Mouse (Mus musculus): ENCODE data around the gene Arhgef15. TPM values are rescaled to one million over a fixed set of nuclear protein-coding genes. Genes with fewer than 3 reads are reported as not detected.
"Not testable (repeated sequence)": the region's sequence is repeated elsewhere in the genome, so short reads cannot be mapped to it uniquely, and the experiment has no call there.

Gene Arhgef15
- polyA plus RNA-seq (2016; fragmentation: Nextera tagmentation; extraction: Ambion mirVana), result 13.3 TPM in 2 replicates

GRCm38 (mm10) chr11:68957308-68957707 is at the start of gene Arhgef15:
TSS of gene Arhgef15 (minus strand) at chr11:68957480.
- 37% methylated on average over 8 of the region's 8 CpGs for WGBS
- peak within 1 kb of the TSS; percentile 76 for H3K4me2 ChIP-seq
- H3K9ac ChIP-seq, result peak within 1 kb of the TSS; percentile 42
- peak within 1 kb of the TSS; percentile 79 for H3K27ac ChIP-seq (ENCODE audit: poor library complexity, severe bottlenecking)
- peaks cover 33% of the 10 kb centered on the region for H3K4me1 ChIP-seq (replicated peaks)
- peak within 1 kb of the TSS; percentile 44 for H3K4me3 ChIP-seq
- no peak for ATAC-seq (ENCODE audit: insufficient number of reproducible peaks, low FRiP score)
- no peaks in the 10 kb centered on the region for H3K9me3 ChIP-seq (replicated peaks)
- H3K36me3 ChIP-seq, result no peaks in the 10 kb centered on the region
- H3K27me3 ChIP-seq (replicated peaks), result peaks cover 36% of the 10 kb centered on the region

GRCm38 (mm10) chr11:69006575-69006974 is 49.3 kb upstream of the Arhgef15 start:
- peaks cover 18% of the 10 kb centered on the region for H3K4me1 ChIP-seq (replicated peaks)
- not testable (repeated sequence) for H3K9ac ChIP-seq; H3K4me3 ChIP-seq; H3K27me3 ChIP-seq (replicated peaks); H3K4me2 ChIP-seq; H3K9me3 ChIP-seq (replicated peaks); ATAC-seq (ENCODE audit: insufficient number of reproducible peaks, low FRiP score); H3K27ac ChIP-seq (ENCODE audit: poor library complexity, severe bottlenecking)
- H3K36me3 ChIP-seq, result peaks cover 22% of the 10 kb centered on the region

GRCm38 (mm10) chr11:69005193-69005592 is 47.9 kb upstream of the Arhgef15 start:
- peaks cover 11% of the 10 kb centered on the region for H3K4me1 ChIP-seq (replicated peaks)
- no peak overlapping the region for H3K9ac ChIP-seq
- ATAC-seq (ENCODE audit: insufficient number of reproducible peaks, low FRiP score), result no peak
- no peaks in the 10 kb centered on the region for H3K27me3 ChIP-seq (replicated peaks)
- no peak overlapping the region for H3K27ac ChIP-seq (ENCODE audit: poor library complexity, severe bottlenecking)
- WGBS, result 83% methylated on average over 7 of the region's 7 CpGs
- no peaks in the 10 kb centered on the region for H3K9me3 ChIP-seq (replicated peaks)
- no peak overlapping the region for H3K4me3 ChIP-seq
- H3K36me3 ChIP-seq, result peaks cover 36% of the 10 kb centered on the region
- no peak overlapping the region for H3K4me2 ChIP-seq

GRCm38 (mm10) chr11:69003592-69003991 is 46.3 kb upstream of the Arhgef15 start:
- whole genome bisulfite sequencing, result 48% methylated on average over 4 of the region's 4 CpGs
- Histone ChIP-seq H3K9ac (no peak overlapping the region), H3K36me3 (peaks cover 50% of the 10 kb centered on the region)

GRCm38 (mm10) chr11:69002782-69003181 is 45.5 kb upstream of the Arhgef15 start:
- not testable (repeated sequence) for H3K4me1 ChIP-seq (replicated peaks); H3K27ac ChIP-seq (ENCODE audit: poor library complexity, severe bottlenecking); H3K4me2 ChIP-seq; H3K9me3 ChIP-seq (replicated peaks); H3K9ac ChIP-seq; ATAC-seq (ENCODE audit: insufficient number of reproducible peaks, low FRiP score); H3K27me3 ChIP-seq (replicated peaks); H3K4me3 ChIP-seq
- peaks cover 58% of the 10 kb centered on the region for H3K36me3 ChIP-seq
- WGBS, result 86% methylated on average over 4 of the region's 4 CpGs

More at GRCm38 (mm10) chr11:69003592-69003991, 46.3 kb upstream of the Arhgef15 start:
- H3K4me2 ChIP-seq, result no peak overlapping the region
- peaks cover 11% of the 10 kb centered on the region for H3K4me1 ChIP-seq (replicated peaks)
- H3K9me3 ChIP-seq (replicated peaks), result no peaks in the 10 kb centered on the region
- no peak overlapping the region for H3K27ac ChIP-seq (ENCODE audit: poor library complexity, severe bottlenecking)
- H3K27me3 ChIP-seq (replicated peaks), result no peaks in the 10 kb centered on the region
- no peak for ATAC-seq (ENCODE audit: insufficient number of reproducible peaks, low FRiP score)
- no peak overlapping the region for H3K4me3 ChIP-seq

- Histone ChIP-seq H3K4me1 (replicated peaks) (no peaks in the 10 kb centered on the region), H3K9ac (no peak overlapping the region), H3K9me3 (replicated peaks) (no peaks in the 10 kb centered on the region), H3K36me3 (peaks cover 93% of the 10 kb centered on the region), H3K27me3 (replicated peaks) (no peaks in the 10 kb centered on the region), H3K4me3 (no peak overlapping the region), H3K27ac (ENCODE audit: poor library complexity, severe bottlenecking) (no peak overlapping the region), H3K4me2 (no peak overlapping the region)
- WGBS, result 82% methylated on average over 4 of the region's 4 CpGs
- ATAC-seq (ENCODE audit: insufficient number of reproducible peaks, low FRiP score), result no peak
Measured at GRCm38 (mm10) chr11:68997080-68997479, 39.8 kb upstream of the Arhgef15 start.

GRCm38 (mm10) chr11:68994377-68994776 is 37.1 kb upstream of the Arhgef15 start:
- Histone ChIP-seq H3K27ac (ENCODE audit: poor library complexity, severe bottlenecking) (no peak overlapping the region), H3K9ac (no peak overlapping the region), H3K27me3 (replicated peaks) (no peaks in the 10 kb centered on the region), H3K4me3 (no peak overlapping the region), H3K4me2 (no peak overlapping the region), H3K4me1 (replicated peaks) (no peaks in the 10 kb centered on the region), H3K36me3 (peaks cover 93% of the 10 kb centered on the region), H3K9me3 (replicated peaks) (no peaks in the 10 kb centered on the region)
- WGBS, result 95% methylated on average over 3 of the region's 3 CpGs
- ATAC-seq (ENCODE audit: insufficient number of reproducible peaks, low FRiP score), result no peak

- WGBS, result 90% methylated on average over 7 of the region's 7 CpGs
- H3K4me2 ChIP-seq, result no peak overlapping the region
- H3K36me3 ChIP-seq, result peaks cover 92% of the 10 kb centered on the region
- no peak overlapping the region for H3K27ac ChIP-seq (ENCODE audit: poor library complexity, severe bottlenecking)
- no peaks in the 10 kb centered on the region for H3K27me3 ChIP-seq (replicated peaks)
- no peaks in the 10 kb centered on the region for H3K9me3 ChIP-seq (replicated peaks)
- no peak for ATAC-seq (ENCODE audit: insufficient number of reproducible peaks, low FRiP score)
- H3K4me1 ChIP-seq (replicated peaks), result no peaks in the 10 kb centered on the region
- no peak overlapping the region for H3K4me3 ChIP-seq
- no peak overlapping the region for H3K9ac ChIP-seq
Measured at GRCm38 (mm10) chr11:68993122-68993521, 35.8 kb upstream of the Arhgef15 start.

GRCm38 (mm10) chr11:68988341-68988740 is 31.1 kb upstream of the Arhgef15 start:
- H3K9ac ChIP-seq, result no peak overlapping the region
- no peak for ATAC-seq (ENCODE audit: insufficient number of reproducible peaks, low FRiP score)
- H3K27me3 ChIP-seq (replicated peaks), result no peaks in the 10 kb centered on the region
- H3K27ac ChIP-seq (ENCODE audit: poor library complexity, severe bottlenecking), result no peak overlapping the region
- H3K4me3 ChIP-seq, result no peak overlapping the region
- no peak overlapping the region for H3K4me2 ChIP-seq
- WGBS, result 92% methylated on average over 17 of the region's 17 CpGs
- H3K36me3 ChIP-seq, result peaks cover 69% of the 10 kb centered on the region
- H3K4me1 ChIP-seq (replicated peaks), result no peaks in the 10 kb centered on the region
- no peaks in the 10 kb centered on the region for H3K9me3 ChIP-seq (replicated peaks)

GRCm38 (mm10) chr11:68987365-68987882 is 30.1 kb upstream of the Arhgef15 start:
- Histone ChIP-seq H3K4me3 (no peak overlapping the region), H3K9me3 (replicated peaks) (no peaks in the 10 kb centered on the region), H3K9ac (no peak overlapping the region), H3K27ac (ENCODE audit: poor library complexity, severe bottlenecking) (no peak overlapping the region), H3K4me1 (replicated peaks) (no peaks in the 10 kb centered on the region), H3K36me3 (peaks cover 59% of the 10 kb centered on the region), H3K27me3 (replicated peaks) (no peaks in the 10 kb centered on the region), H3K4me2 (no peak overlapping the region)
- 90% methylated on average over 11 of the region's 11 CpGs for WGBS
- ATAC-seq (ENCODE audit: insufficient number of reproducible peaks, low FRiP score), result no peak

GRCm38 (mm10) chr11:68982639-68983369 is 25.5 kb upstream of the Arhgef15 start:
- H3K27me3 ChIP-seq (replicated peaks), result no peaks in the 10 kb centered on the region
- no peaks in the 10 kb centered on the region for H3K9me3 ChIP-seq (replicated peaks)
- peaks cover 16% of the 10 kb centered on the region for H3K36me3 ChIP-seq
- no peak overlapping the region for H3K4me2 ChIP-seq
- H3K9ac ChIP-seq, result 0 out of 2 replicates have a peak overlapping the region, but pooled peaks have one; percentile 7
- 24% methylated on average over 4 of the region's 4 CpGs for WGBS
- no peak overlapping the region for H3K4me3 ChIP-seq
- ATAC-seq (ENCODE audit: insufficient number of reproducible peaks, low FRiP score), result no peak
- H3K27ac ChIP-seq (ENCODE audit: poor library complexity, severe bottlenecking), result no peak overlapping the region
- 0 out of 2 replicates have a peak, but pooled peaks cover 3% of the 10 kb centered on the region for H3K4me1 ChIP-seq (replicated peaks)
